Mouse (Mus musculus): ENCODE measurements around the gene Kbtbd2. TPM values are rescaled to one million over a fixed set of nuclear protein-coding genes. Genes with fewer than 3 reads are reported as not detected.

Kbtbd2 gene
- 10 to 100 TPM; 46.5 to 51.0 TPM for total RNA-seq (2021)

GRCm38 (mm10) chr6:56797311-56798151 lies at the start of gene Kbtbd2:
Gene Kbtbd2 (minus strand): TSS chr6:56797813.
- intact Hi-C loops (cut with DNase I) = no loop called here
- peak; percentile 95 for DNase-seq

GRCm38 (mm10) chr6:56844365-56844764 lies 46.8 kb upstream of the Kbtbd2 start:
- intact Hi-C loops (cut with DNase I) = no loop called here
- no peak for DNase-seq

GRCm38 (mm10) chr6:56843229-56843628 lies 45.6 kb upstream of the Kbtbd2 start:
- no peak for DNase-seq
- intact Hi-C loops (cut with DNase I) = no loop called here

- intact Hi-C loops (cut with DNase I) = no loop called here
These were observed 40.0 kb upstream of the Kbtbd2 start for GRCm38 (mm10) chr6:56837621-56838020.

GRCm38 (mm10) chr6:56837166-56837565 lies 39.6 kb upstream of the Kbtbd2 start:
- intact Hi-C loops (cut with DNase I) = no loop called here
- DNase-seq = no peak

More at GRCm38 (mm10) chr6:56837621-56838020, 40.0 kb upstream of the Kbtbd2 start:
- no peak for DNase-seq

GRCm38 (mm10) chr6:56835532-56835931 lies 37.9 kb upstream of the Kbtbd2 start:
- intact Hi-C loops (cut with DNase I) = no loop called here
- no peak for DNase-seq

GRCm38 (mm10) chr6:56834769-56835168 lies 37.2 kb upstream of the Kbtbd2 start:
- DNase-seq = no peak
- intact Hi-C loops (cut with DNase I) = no loop called here

GRCm38 (mm10) chr6:56832830-56833229 lies 35.2 kb upstream of the Kbtbd2 start:
- DNase-seq = no peak
- intact Hi-C loops (cut with DNase I) = no loop called here

GRCm38 (mm10) chr6:56832407-56832796 lies 34.8 kb upstream of the Kbtbd2 start:
- DNase-seq = no peak
- intact Hi-C loops (cut with DNase I) = no loop called here

- peak; percentile 67 for DNase-seq
- intact Hi-C loops (cut with DNase I) = no loop called here
These were observed 34.2 kb upstream of the Kbtbd2 start, which contains the start of gene Fkbp9 for GRCm38 (mm10) chr6:56831697-56832406. Gene Fkbp9 (plus strand): TSS chr6:56832059.

- intact Hi-C loops (cut with DNase I) = no loop called here
- no peak for DNase-seq
These were observed 28.0 kb upstream of the Kbtbd2 start for GRCm38 (mm10) chr6:56825657-56826056.

GRCm38 (mm10) chr6:56819124-56819487 lies 21.5 kb upstream of the Kbtbd2 start:
- intact Hi-C loops (cut with DNase I) = no loop called here
- DNase-seq = no peak

- DNase-seq = no peak
- intact Hi-C loops (cut with DNase I) = no loop called here
These were observed 21.0 kb upstream of the Kbtbd2 start for GRCm38 (mm10) chr6:56818436-56819123.

GRCm38 (mm10) chr6:56813332-56813731 lies 15.7 kb upstream of the Kbtbd2 start:
- intact Hi-C loops (cut with DNase I) = no loop called here
- no peak for DNase-seq

GRCm38 (mm10) chr6:56808656-56809055 lies 11.0 kb upstream of the Kbtbd2 start:
- DNase-seq = no peak
- intact Hi-C loops (cut with DNase I) = loop anchor here (2.0 to 10.0 kb wide), 4 partner anchors 99 to 1406 kb away; partner anchors contain the start of gene Vmn1r27

GRCm38 (mm10) chr6:56806195-56806594 lies 8.6 kb upstream of the Kbtbd2 start:
- no peak for DNase-seq
- intact Hi-C loops (cut with DNase I) = loop anchor here (5.0 to 10.0 kb wide), 3 partner anchors 101 to 1409 kb away; partner anchors contain the start of gene Vmn1r27

- no peak for DNase-seq
- intact Hi-C loops (cut with DNase I) = loop anchor here (5.0 to 10.0 kb wide), 3 partner anchors 102 to 1410 kb away; partner anchors contain the start of gene Vmn1r27
These were observed 7.4 kb upstream of the Kbtbd2 start for GRCm38 (mm10) chr6:56805026-56805425.

- intact Hi-C loops (cut with DNase I) = no loop called here
- DNase-seq = no peak
These were observed 496 bp upstream of the Kbtbd2 start for GRCm38 (mm10) chr6:56798152-56798465.

GRCm38 (mm10) chr6:56796668-56797141 lies 908 bp downstream of the Kbtbd2 start:
- peak; percentile 22 for DNase-seq

GRCm38 (mm10) chr6:56796232-56796631 lies 1.4 kb downstream of the Kbtbd2 start:
- intact Hi-C loops (cut with DNase I) = no loop called here
- no peak for DNase-seq

More at GRCm38 (mm10) chr6:56796668-56797141, 908 bp downstream of the Kbtbd2 start:
- intact Hi-C loops (cut with DNase I) = no loop called here

- intact Hi-C loops (cut with DNase I) = no loop called here
These were observed 2.8 kb downstream of the Kbtbd2 start for GRCm38 (mm10) chr6:56794834-56795233.

More at GRCm38 (mm10) chr6:56794834-56795233, 2.8 kb downstream of the Kbtbd2 start:
- DNase-seq = no peak

All from left cerebral cortex, postnatal 4 days (tissue).